Mouse (Mus musculus) kidney, adult 8-10 months (tissue): ENCODE measurements around the gene Gm4567.
"Not testable (repeated sequence)": the region's sequence is repeated elsewhere in the genome, so short reads cannot be mapped to it uniquely, and the experiment has no call there.

ENCODE experiments used
- DNase-seq, 2 experiments: peaks; one replicate each; pipeline ENCODE4 v3.0.0; 2022

Gm4567 gene

GRCm38 (mm10) chr7:22719610-22720009 is at the start of gene Gm4567:
Gene Gm4567 (minus strand): TSS chr7:22719710.
- not testable (repeated sequence) for DNase-seq

- not testable (repeated sequence) for DNase-seq
Measured at GRCm38 (mm10) chr7:22761397-22761796, 41.9 kb upstream of the Gm4567 start, which contains the start of gene Vmn1r157. Gene Vmn1r157 (plus strand): TSS chr7:22761697.

GRCm38 (mm10) chr7:22692217-22692616 is 27.3 kb downstream of the Gm4567 start, which contains the start of gene Gm8693:
Gene Gm8693 (minus strand): TSS chr7:22692317.
- not testable (repeated sequence) for DNase-seq
